Mouse (Mus musculus) CH12.LX (cell line): ENCODE data around the gene Fgfr2. TPM values are rescaled to one million over a fixed set of nuclear protein-coding genes. Genes with fewer than 3 reads are reported as not detected.

Experiments
- DNase-seq: peaks from one replicate; pipeline ENCODE4 v3.0.0-alpha.2; 2013; ENCODE audit errors: extremely low read depth
- H3K27ac ChIP-seq: 2 replicates; pipeline ENCODE4 v1.5.1; 2012; ENCODE audit warnings: low read depth, mild to moderate bottlenecking, control low read depth, moderate library complexity; ENCODE audit not compliant: insufficient read depth
- H3K27me3 ChIP-seq: replicated peaks from 2 replicates; pipeline ENCODE3; 2012; ENCODE audit warnings: inconsistent platforms
- H3K36me3 ChIP-seq, 2 experiments: replicated peaks in 1 of 2; 2 replicates each; pipeline versions ENCODE3 to v1.6.1; 2012; ENCODE audit warnings: inconsistent platforms in 1 of 2, low read length in 1 of 2, mild to moderate bottlenecking in 1 of 2, mixed read lengths in 1 of 2, moderate library complexity in 1 of 2; ENCODE audit not compliant: control insufficient read depth in 1 of 2, insufficient read depth in 1 of 2
- H3K4me1 ChIP-seq, 2 experiments: 2 replicates each; pipeline ENCODE4 v1.6.1; 2012; ENCODE audit warnings: inconsistent platforms in 1 of 2, moderate library complexity in 1 of 2; ENCODE audit not compliant: insufficient read depth in 2 of 2, control insufficient read depth in 1 of 2
- H3K4me2 ChIP-seq: 2 replicates; pipeline ENCODE4 v1.6.1; 2012; ENCODE audit warnings: low read depth, mild to moderate bottlenecking, control low read depth; ENCODE audit not compliant: poor library complexity, insufficient read depth, severe bottlenecking
- H3K4me3 ChIP-seq, 3 experiments: fragments of 150-350 bp in 1 of 3; sonication (generic) in 1 of 3; replicated peaks in 1 of 3; 2 replicates each; pipeline versions ENCODE3 to v1.5.1; 2011 to 2012; ENCODE audit warnings: low read depth in 2 of 3, low read length in 2 of 3, mild to moderate bottlenecking in 2 of 3, moderate library complexity in 2 of 3, control low read depth in 1 of 3, improper control_type of control experiment in 1 of 3, inconsistent platforms in 1 of 3, mixed read lengths in 1 of 3; ENCODE audit not compliant: poor library complexity in 1 of 3
- H3K79me2 ChIP-seq: replicated peaks from 2 replicates; pipeline ENCODE4 v1.6.1; 2012; ENCODE audit warnings: mild to moderate bottlenecking, moderate library complexity; ENCODE audit not compliant: control insufficient read depth, poor library complexity, insufficient read depth, severe bottlenecking; ENCODE audit errors: extremely low read depth
- H3K9ac ChIP-seq: 2 replicates; pipeline ENCODE4 v1.6.1; 2012; ENCODE audit warnings: low read depth, mild to moderate bottlenecking, control low read depth, moderate library complexity; ENCODE audit not compliant: insufficient read depth
- H3K9me3 ChIP-seq: replicated peaks from 2 replicates; pipeline ENCODE3; 2012; ENCODE audit warnings: low read length, inconsistent platforms, mixed read lengths
- BHLHE40 ChIP-seq: IDR thresholded peaks from 2 replicates; pipeline ENCODE4 v1.6.1; 2011; ENCODE audit warnings: mild to moderate bottlenecking, low read depth, low read length, improper control_type of control experiment
- E2F4 ChIP-seq: IDR thresholded peaks from 2 replicates; pipeline ENCODE4 v1.6.1; 2011; ENCODE audit warnings: low read depth, low read length, improper control_type of control experiment; ENCODE audit not compliant: insufficient replicate concordance
- ELF1 ChIP-seq: IDR thresholded peaks from 2 replicates; pipeline ENCODE4 v1.6.1; 2014; ENCODE audit warnings: low read depth, mild to moderate bottlenecking, inconsistent platforms, low read length, improper control_type of control experiment
- GABPA ChIP-seq: IDR thresholded peaks from 2 replicates; pipeline ENCODE4 v1.6.1; 2012; ENCODE audit warnings: low read depth, low read length, improper control_type of control experiment, inconsistent platforms; ENCODE audit not compliant: insufficient replicate concordance
- IRF4 ChIP-seq: IDR thresholded peaks from 2 replicates; pipeline ENCODE4 v1.6.1; 2014; ENCODE audit warnings: low read depth, mild to moderate bottlenecking, inconsistent platforms, low read length, improper control_type of control experiment
- JUND ChIP-seq: conservative IDR thresholded peaks from 2 replicates; pipeline ENCODE4 v1.6.1; 2011; ENCODE audit warnings: low read depth, low read length, improper control_type of control experiment
- KAT2A ChIP-seq: IDR thresholded peaks from 2 replicates; pipeline ENCODE4 v1.6.1; 2012; ENCODE audit warnings: low read length, improper control_type of control experiment, inconsistent platforms; ENCODE audit not compliant: insufficient replicate concordance
- MAFK ChIP-seq: IDR thresholded peaks from 2 replicates; pipeline ENCODE4 v1.6.1; 2011; ENCODE audit warnings: low read length, improper control_type of control experiment; ENCODE audit not compliant: insufficient replicate concordance
- MAZ ChIP-seq: IDR thresholded peaks from 2 replicates; pipeline ENCODE4 v1.6.1; 2012; ENCODE audit warnings: low read depth, mild to moderate bottlenecking, inconsistent platforms, low read length, improper control_type of control experiment, moderate library complexity
- MYC ChIP-seq: IDR thresholded peaks from 2 replicates; pipeline ENCODE4 v1.6.1; 2011; ENCODE audit warnings: low read depth, mild to moderate bottlenecking, improper control_type of control experiment, low read length
- NELFE ChIP-seq: IDR thresholded peaks from 2 replicates; pipeline ENCODE4 v1.6.1; 2011; ENCODE audit warnings: low read depth, low read length, improper control_type of control experiment
- RAD21 ChIP-seq: IDR thresholded peaks from 2 replicates; pipeline ENCODE4 v1.6.1; 2011; ENCODE audit warnings: low read depth, mild to moderate bottlenecking, low read length, improper control_type of control experiment, moderate library complexity
- SIN3A ChIP-seq: IDR thresholded peaks from 2 replicates; pipeline ENCODE4 v1.6.1; 2012; ENCODE audit warnings: low read length, improper control_type of control experiment, inconsistent platforms
- SMC3 ChIP-seq: IDR thresholded peaks from 2 replicates; pipeline ENCODE4 v1.6.1; 2011; ENCODE audit warnings: low read depth, low read length, improper control_type of control experiment
- TBP ChIP-seq: conservative IDR thresholded peaks from 2 replicates; pipeline ENCODE4 v1.6.1; 2011; ENCODE audit warnings: low read depth, low read length, improper control_type of control experiment
- TCF12 ChIP-seq: IDR thresholded peaks from 2 replicates; pipeline ENCODE4 v1.6.1; 2014; ENCODE audit warnings: low read depth, mild to moderate bottlenecking, inconsistent platforms, low read length, improper control_type of control experiment
- USF1 ChIP-seq: IDR thresholded peaks from 2 replicates; pipeline ENCODE4 v1.6.1; 2014; ENCODE audit warnings: low read depth, mild to moderate bottlenecking, inconsistent platforms, low read length, improper control_type of control experiment
- USF2 ChIP-seq: conservative IDR thresholded peaks from 2 replicates; pipeline ENCODE4 v1.6.1; 2011; ENCODE audit warnings: low read depth, low read length, improper control_type of control experiment
- ZC3H11A ChIP-seq: IDR thresholded peaks from 2 replicates; pipeline ENCODE4 v1.6.1; 2012; ENCODE audit warnings: low read depth, mild to moderate bottlenecking, inconsistent platforms, low read length, improper control_type of control experiment
- dilution Hi-C: fragments of 300-500 bp; cut with MboI; formaldehyde crosslinking; loops from 2 replicates; pipeline ENCODE4 v1.14.3; 2020; ENCODE audit warnings: low sequenced_read_pairs; ENCODE audit not compliant: extremely low pct_unique_long_range_greater_than_20kb, extremely low pct_ligation_motif_present
- in situ Hi-C: fragments of 300-500 bp; cut with MboI; formaldehyde crosslinking; loops from 3 replicates; pipeline ENCODE4 v1.14.3; 2019; ENCODE audit warnings: low sequenced_read_pairs, low pct_ligation_motif_present, low pct_unique_long_range_greater_than_20kb, mixed read lengths
- polyA plus RNA-seq: library from polyadenylated mRNA; unstranded; fragments of >175 nt; gene quantifications from 2 replicates; pipeline ENCODE4 v1.2.1, GENCODE M21; 2012; ENCODE audit warnings: low read depth; ENCODE audit not compliant: insufficient read length
- total RNA-seq, 2 experiments: library from RNA; depleted of rRNA; stranded (reverse); fragments of 300-350 nt in 1 of 2; fragments of >200 nt in 1 of 2; gene quantifications; 2 replicates each; pipeline ENCODE4 v1.2.3; 2012 to 2014

Gene Fgfr2
- total and polyA plus RNA-seq, 3 experiments, result not detected

DNA sequence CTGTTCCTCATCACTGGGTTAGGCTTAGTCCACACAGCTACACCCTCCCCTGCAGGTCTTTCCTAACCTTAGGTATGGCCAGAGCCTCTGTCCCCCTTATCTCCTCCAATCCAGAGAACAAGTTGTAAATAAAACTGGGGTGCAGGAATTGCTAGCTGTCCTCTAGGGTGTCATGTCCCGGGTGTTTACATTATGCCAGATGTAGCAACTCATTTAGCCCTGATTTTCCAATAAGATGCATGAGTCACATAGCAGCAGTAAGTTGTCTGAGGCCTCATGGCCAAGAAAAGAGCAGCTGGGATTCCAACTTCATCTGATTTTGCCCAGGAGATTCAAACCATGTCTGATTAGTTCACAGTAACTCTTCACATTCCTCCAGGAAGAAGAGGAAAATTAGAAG is 658.3 kb downstream of the Fgfr2 start:
- Histone ChIP-seq H3K27ac (no peak overlapping the region), H3K9me3 (no peaks in the 10 kb centered on the region)
- TF ChIP-seq USF2 (no peak), NELFE (no peak), KAT2A (no peak), BHLHE40 (no peak), MAFK (no peak), MYC (no peak), ZC3H11A (no peak), SIN3A (no peak), ELF1 (no peak), RAD21 (no peak), MAZ (no peak), USF1 (no peak), TCF12 (no peak), GABPA (no peak), SMC3 (no peak), E2F4 (no peak), JUND (no peak), TBP (no peak)
- TF ChIP-seq, all 38 proteins: peak for 0
- no peaks in the 10 kb centered on the region for H3K79me2 ChIP-seq
- no peak for DNase-seq
- dilution Hi-C loops (no loop called here), in situ Hi-C loops (no loop called here)
- H3K4me3 ChIP-seq, result no peak overlapping the region
- no peaks in the 10 kb centered on the region for H3K4me1 ChIP-seq
- H3K9ac ChIP-seq, result no peak overlapping the region
- H3K36me3 ChIP-seq, result no peaks in the 10 kb centered on the region
- no peak overlapping the region for H3K4me2 ChIP-seq
- peaks cover 94% of the 10 kb centered on the region for H3K27me3 ChIP-seq

DNA sequence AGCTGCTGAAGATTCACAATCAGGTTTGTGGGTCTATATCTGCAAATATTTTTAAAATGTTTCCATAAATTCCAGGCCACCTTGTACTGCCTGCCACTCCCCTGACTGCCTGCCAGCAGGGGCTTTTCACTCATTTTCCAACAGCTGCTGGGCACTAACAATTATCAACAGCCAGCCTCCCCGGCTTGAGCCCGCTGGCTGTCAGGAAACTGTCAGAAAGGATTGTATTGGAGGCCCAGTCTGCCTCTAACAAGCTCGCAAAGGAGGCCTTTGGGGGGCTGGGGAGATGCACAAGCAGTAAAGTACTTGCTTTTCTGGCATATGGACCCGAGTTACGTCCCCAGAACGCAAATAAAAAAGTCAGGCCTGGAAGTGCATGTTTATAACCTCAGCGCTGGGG is 664.7 kb downstream of the Fgfr2 start:
- DNase-seq, result no peak
- H3K9me3 ChIP-seq, result peaks cover 10% of the 10 kb centered on the region
- in situ Hi-C loops, result no loop called here
- no peaks in the 10 kb centered on the region for H3K79me2 ChIP-seq
- H3K4me2 ChIP-seq, result no peak overlapping the region
- H3K4me1 ChIP-seq, result no peaks in the 10 kb centered on the region
- H3K36me3 ChIP-seq, result no peaks in the 10 kb centered on the region
- no peak overlapping the region for H3K27ac ChIP-seq
- H3K4me3 ChIP-seq, result no peak overlapping the region
- dilution Hi-C loops, result no loop called here
- H3K9ac ChIP-seq, result no peak overlapping the region
- TF ChIP-seq IRF4, result no peak
- TF ChIP-seq, all 38 proteins: peak for 0
- peaks cover 89% of the 10 kb centered on the region for H3K27me3 ChIP-seq
